Mouse (Mus musculus): Measurements from ENCODE around the gene Atp5j2. TPM values are rescaled to one million over a fixed set of nuclear protein-coding genes. Genes with fewer than 3 reads are reported as not detected.

Atp5j2 gene
- 10.2 TPM for polyA plus RNA-seq (2014; fragmentation: Illumina TruSeq; extraction: RNeasy Lipid Tissue Mini Kit (QIAGEN cat#74804); ENCODE audit: low replicate concordance)

GRCm38 (mm10) chr5:145191962-145192361 lies at the start of gene Atp5j2:
TSS of gene Atp5j2 (minus strand) at chr5:145192062.

GRCm38 (mm10) chr5:145231367-145231871 lies 39.6 kb upstream of the Atp5j2 start, which contains the start of gene Zfp655:
TSS of gene Zfp655 (plus strand) at chr5:145231715.

GRCm38 (mm10) chr5:145203936-145204691 lies 12.3 kb upstream of the Atp5j2 start, which contains the start of gene Zkscan5:
TSS of gene Zkscan5 (plus strand) at chr5:145204562.

GRCm38 (mm10) chr5:145201321-145201991 lies 9.6 kb upstream of the Atp5j2 start, which contains the start of gene Zkscan14:
TSS of gene Zkscan14 (minus strand) at chr5:145201868.

GRCm38 (mm10) chr5:145166536-145167305 lies 25.1 kb downstream of the Atp5j2 start, which contains the start of the genes Ptcd1 and Cpsf4:
TSS of gene Ptcd1 (minus strand) at chr5:145167108.
TSS of gene Cpsf4 (plus strand) at chr5:145167213.

GRCm38 (mm10) chr5:145139571-145140519 lies 52.0 kb downstream of the Atp5j2 start, which contains the start of the genes Pdap1 and Bud31:
TSS of gene Pdap1 (minus strand) at chr5:145140238.
TSS of gene Bud31 (plus strand) at chr5:145140362.

Other genes with a start within 250 kb of the Atp5j2 start
- gene Smurf1, start 226.2 kb downstream of the Atp5j2 start, polyA plus RNA-seq (2014; fragmentation: Illumina TruSeq; extraction: RNeasy Lipid Tissue Mini Kit (QIAGEN cat#74804); ENCODE audit: low replicate concordance) = 5.8 TPM
- gene Gm4871, start 159.3 kb downstream of the Atp5j2 start, polyA plus RNA-seq (2014; fragmentation: Illumina TruSeq; extraction: RNeasy Lipid Tissue Mini Kit (QIAGEN cat#74804); ENCODE audit: low replicate concordance) = not detected
- gene 1700018F24Rik, start 149.1 kb downstream of the Atp5j2 start, polyA plus RNA-seq (2014; fragmentation: Illumina TruSeq; extraction: RNeasy Lipid Tissue Mini Kit (QIAGEN cat#74804); ENCODE audit: low replicate concordance) = not detected
- gene Arpc1a, start 108.2 kb downstream of the Atp5j2 start, polyA plus RNA-seq (2014; fragmentation: Illumina TruSeq; extraction: RNeasy Lipid Tissue Mini Kit (QIAGEN cat#74804); ENCODE audit: low replicate concordance) = 17.5 TPM
- gene Kpna7, start 108.0 kb downstream of the Atp5j2 start, polyA plus RNA-seq (2014; fragmentation: Illumina TruSeq; extraction: RNeasy Lipid Tissue Mini Kit (QIAGEN cat#74804); ENCODE audit: low replicate concordance) = not detected
- 76.0 TPM for gene Arpc1b, start 77.8 kb downstream of the Atp5j2 start, polyA plus RNA-seq (2014; fragmentation: Illumina TruSeq; extraction: RNeasy Lipid Tissue Mini Kit (QIAGEN cat#74804); ENCODE audit: low replicate concordance)
- gene Pdap1, start 51.8 kb downstream of the Atp5j2 start, polyA plus RNA-seq (2014; fragmentation: Illumina TruSeq; extraction: RNeasy Lipid Tissue Mini Kit (QIAGEN cat#74804); ENCODE audit: low replicate concordance) = 17.9 TPM
- 258 TPM for gene Bud31, start 51.7 kb downstream of the Atp5j2 start, polyA plus RNA-seq (2014; fragmentation: Illumina TruSeq; extraction: RNeasy Lipid Tissue Mini Kit (QIAGEN cat#74804); ENCODE audit: low replicate concordance)
- 0.59 TPM for gene Ptcd1, start 25.0 kb downstream of the Atp5j2 start, polyA plus RNA-seq (2014; fragmentation: Illumina TruSeq; extraction: RNeasy Lipid Tissue Mini Kit (QIAGEN cat#74804); ENCODE audit: low replicate concordance)
- 2.2 TPM for gene Cpsf4, start 24.8 kb downstream of the Atp5j2 start, polyA plus RNA-seq (2014; fragmentation: Illumina TruSeq; extraction: RNeasy Lipid Tissue Mini Kit (QIAGEN cat#74804); ENCODE audit: low replicate concordance)
- gene Zkscan14, start 9.8 kb upstream of the Atp5j2 start, polyA plus RNA-seq (2014; fragmentation: Illumina TruSeq; extraction: RNeasy Lipid Tissue Mini Kit (QIAGEN cat#74804); ENCODE audit: low replicate concordance) = 2.5 TPM
- 6.4 TPM for gene Zkscan5, start 12.5 kb upstream of the Atp5j2 start, polyA plus RNA-seq (2014; fragmentation: Illumina TruSeq; extraction: RNeasy Lipid Tissue Mini Kit (QIAGEN cat#74804); ENCODE audit: low replicate concordance)
- 89.0 TPM for gene Zfp655, start 39.7 kb upstream of the Atp5j2 start, polyA plus RNA-seq (2014; fragmentation: Illumina TruSeq; extraction: RNeasy Lipid Tissue Mini Kit (QIAGEN cat#74804); ENCODE audit: low replicate concordance)
- not detected for gene Zscan25, start 88.4 kb upstream of the Atp5j2 start, polyA plus RNA-seq (2014; fragmentation: Illumina TruSeq; extraction: RNeasy Lipid Tissue Mini Kit (QIAGEN cat#74804); ENCODE audit: low replicate concordance)
- gene Cyp3a57, start 153.2 kb upstream of the Atp5j2 start, polyA plus RNA-seq (2014; fragmentation: Illumina TruSeq; extraction: RNeasy Lipid Tissue Mini Kit (QIAGEN cat#74804); ENCODE audit: low replicate concordance) = not detected